Mouse (Mus musculus): ENCODE results near the gene Man1c1. TPM values are rescaled to one million over a fixed set of nuclear protein-coding genes. Genes with fewer than 3 reads are reported as not detected.

Gene Man1c1
- polyA plus RNA-seq, 1 experiment: 6.9 TPM

DNA sequence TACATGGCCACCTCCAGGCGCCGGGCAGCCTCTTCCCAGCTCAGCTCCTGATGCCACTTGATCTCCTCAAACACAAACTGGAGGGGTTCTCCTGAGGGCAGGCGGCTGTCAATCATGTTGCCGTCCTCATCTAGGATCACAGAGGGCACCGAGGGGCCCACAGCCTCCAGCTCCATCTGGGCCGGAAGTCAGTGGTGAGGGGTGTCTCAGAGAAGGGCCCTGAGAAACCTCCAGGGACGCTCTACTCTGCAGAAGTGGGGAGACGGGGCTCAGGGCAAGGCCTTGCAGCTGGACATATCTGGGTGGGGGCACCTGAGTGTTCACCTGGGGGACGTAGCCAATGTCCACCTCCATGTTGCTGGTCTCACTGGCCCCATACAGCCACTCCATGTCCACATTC, 161.4 kb downstream of the Man1c1 start:
- Histone ChIP-seq H3K4me1 (ENCODE audit: control insufficient read depth, insufficient read depth, insufficient read length) (no peaks in the 10 kb centered on the region), H3K27me3 (ENCODE audit: control insufficient read depth, insufficient read depth, low read length) (no peaks in the 10 kb centered on the region), H3K36me3 (ENCODE audit: control insufficient read depth, insufficient read depth, low read length) (no peaks in the 10 kb centered on the region), H3K27ac (ENCODE audit: insufficient read depth, low read length) (no peak overlapping the region), H3K4me3 (ENCODE audit: extremely low read depth, insufficient read depth, insufficient read length) (no peak overlapping the region)
- no peak for TF ChIP-seq POLR2A (IDR thresholded peaks at IDR 0.05; ENCODE audit: low read depth, low read length)
- no peak for TF ChIP-seq CTCF (IDR thresholded peaks at IDR 0.05; ENCODE audit: extremely low read depth, insufficient read depth, insufficient read length, insufficient replicate concordance)
- DNase-seq (ENCODE audit: low read depth in 1 of 2, low spot score in 2 of 2): no peak
- 82% methylated on average over 9 of the region's 9 CpGs for WGBS

DNA sequence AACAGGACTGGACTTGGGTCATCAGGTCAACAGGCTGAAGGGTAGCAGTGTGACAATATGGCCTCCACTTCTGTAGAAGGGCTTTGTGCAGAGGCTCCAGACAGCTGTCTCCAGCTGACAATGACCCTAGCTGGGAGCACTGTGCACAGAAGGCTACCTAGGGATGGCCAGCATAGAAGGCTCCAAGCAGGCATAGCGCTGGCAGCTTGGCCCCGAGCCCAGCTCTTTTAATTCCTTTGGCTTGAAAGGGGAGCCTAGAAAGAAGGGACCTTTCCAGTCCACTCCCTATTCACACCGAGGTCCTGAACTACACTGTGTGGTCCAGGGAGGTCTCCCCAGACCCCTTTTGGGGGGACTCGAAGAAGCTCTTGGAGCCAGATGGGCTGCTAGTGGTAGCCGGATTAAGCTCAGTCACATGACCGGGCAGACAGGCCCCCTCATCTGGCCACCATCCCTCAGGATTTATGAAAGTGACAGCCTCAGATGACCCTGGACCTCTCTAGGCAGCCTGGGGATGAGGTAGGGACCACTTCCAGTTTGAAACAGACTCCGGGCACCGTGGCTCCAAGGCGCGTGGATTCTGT, 165.0 kb downstream of the Man1c1 start:
- no peaks in the 10 kb centered on the region for H3K27me3 ChIP-seq (ENCODE audit: control insufficient read depth, insufficient read depth, low read length)
- no peaks in the 10 kb centered on the region for H3K36me3 ChIP-seq (ENCODE audit: control insufficient read depth, insufficient read depth, low read length)
- no peak overlapping the region for H3K27ac ChIP-seq (ENCODE audit: insufficient read depth, low read length)
- WGBS: 89% methylated on average over 10 of the region's 10 CpGs
- TF ChIP-seq CTCF (IDR thresholded peaks at IDR 0.05; ENCODE audit: extremely low read depth, insufficient read depth, insufficient read length, insufficient replicate concordance) (no peak), POLR2A (IDR thresholded peaks at IDR 0.05; ENCODE audit: low read depth, low read length) (no peak)
- no peak for DNase-seq (ENCODE audit: low read depth in 1 of 2, low spot score in 2 of 2)
- H3K4me3 ChIP-seq (ENCODE audit: extremely low read depth, insufficient read depth, insufficient read length): no peak overlapping the region
- no peaks in the 10 kb centered on the region for H3K4me1 ChIP-seq (ENCODE audit: control insufficient read depth, insufficient read depth, insufficient read length)

DNA sequence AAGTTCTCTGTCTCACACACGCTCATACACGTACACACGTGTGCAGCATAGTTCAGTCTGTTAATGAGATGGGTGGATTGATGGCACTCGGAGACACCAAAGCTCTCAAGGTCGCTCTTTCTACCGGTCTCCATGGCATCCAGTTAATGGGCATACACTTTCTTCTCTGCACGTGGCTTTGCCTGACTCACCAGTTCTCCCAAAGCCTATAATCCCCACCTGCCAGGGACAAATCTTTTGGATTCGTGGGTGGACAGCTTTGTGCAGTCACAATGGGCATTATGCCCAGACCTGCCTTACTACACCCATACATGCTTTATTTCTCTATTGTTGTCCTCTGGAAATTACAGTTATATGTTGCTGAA, 168.3 kb downstream of the Man1c1 start:
- peak overlapping the region; percentile 81; the same call in 1 of the 2 replicates for H3K4me3 ChIP-seq (ENCODE audit: extremely low read depth, insufficient read depth, insufficient read length)
- DNase-seq (ENCODE audit: low read depth in 1 of 2, low spot score in 2 of 2): no peak
- WGBS: 2% methylated on average over 8 of the region's 8 CpGs
- no peaks in the 10 kb centered on the region for H3K27me3 ChIP-seq (ENCODE audit: control insufficient read depth, insufficient read depth, low read length)
- H3K4me1 ChIP-seq (ENCODE audit: control insufficient read depth, insufficient read depth, insufficient read length): no peaks in the 10 kb centered on the region; the same call in 1 of the 2 replicates
- H3K36me3 ChIP-seq (ENCODE audit: control insufficient read depth, insufficient read depth, low read length): peaks cover 3% of the 10 kb centered on the region; the same call in 1 of the 2 replicates
- H3K27ac ChIP-seq (ENCODE audit: insufficient read depth, low read length): no peak overlapping the region
- TF ChIP-seq CTCF (IDR thresholded peaks at IDR 0.05; ENCODE audit: extremely low read depth, insufficient read depth, insufficient read length, insufficient replicate concordance) (no peak), POLR2A (IDR thresholded peaks at IDR 0.05; ENCODE audit: low read depth, low read length) (no peak)

DNA sequence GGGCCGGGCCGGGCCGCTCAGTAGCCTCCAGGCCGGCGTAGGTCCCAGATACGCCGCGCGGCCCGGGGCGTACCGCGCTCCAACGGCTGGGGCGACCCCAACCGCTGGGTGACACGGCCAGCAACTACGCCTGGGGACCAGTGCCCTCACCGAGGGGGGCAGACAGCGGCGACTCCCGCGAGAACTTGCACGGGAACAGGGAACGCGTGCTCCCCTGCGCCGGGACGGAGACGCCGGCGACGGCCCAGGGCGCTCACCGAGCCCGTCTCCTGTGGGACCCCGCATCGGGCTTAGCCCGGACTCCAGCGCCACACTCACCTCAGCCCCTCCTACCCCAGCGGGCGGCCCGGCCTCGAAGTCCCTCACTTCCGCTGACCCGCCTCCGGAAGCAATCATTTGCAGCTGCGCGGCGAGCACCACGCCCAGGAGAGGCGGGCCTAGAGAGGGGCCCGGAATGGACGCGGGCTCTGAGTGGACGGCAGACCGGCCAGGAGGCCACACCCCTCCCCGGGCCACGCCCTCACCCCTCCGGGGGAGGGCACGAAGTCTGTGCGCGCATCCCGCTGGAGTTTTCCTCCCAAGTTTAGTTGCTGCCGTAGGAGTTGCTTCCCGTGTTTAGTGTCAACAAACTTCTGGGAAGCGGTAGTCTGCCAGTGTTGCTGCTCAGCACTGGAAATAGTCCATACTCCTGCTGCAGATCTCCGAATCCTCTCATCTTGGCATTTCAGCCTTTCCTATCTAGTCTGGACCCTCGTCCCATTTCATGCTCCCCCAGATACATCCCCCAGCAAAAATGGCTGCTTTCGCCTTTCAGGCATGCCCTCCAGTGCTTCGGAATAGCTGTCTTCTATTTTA, 168.9 kb downstream of the Man1c1 start, which contains the start of gene Mtfr1l:
Mtfr1l (minus strand) TSS at position 456 of the 855 bp plus-strand sequence.
- Histone ChIP-seq H3K36me3 (ENCODE audit: control insufficient read depth, insufficient read depth, low read length) (peaks cover 5% of the 10 kb centered on the region; the same call in 1 of the 2 replicates), H3K27ac (ENCODE audit: insufficient read depth, low read length) (peak within 1 kb of the TSS; percentile 64), H3K4me3 (ENCODE audit: extremely low read depth, insufficient read depth, insufficient read length) (peak within 1 kb of the TSS; percentile 81), H3K4me1 (ENCODE audit: control insufficient read depth, insufficient read depth, insufficient read length) (no peaks in the 10 kb centered on the region; the same call in 1 of the 2 replicates), H3K27me3 (ENCODE audit: control insufficient read depth, insufficient read depth, low read length) (no peaks in the 10 kb centered on the region)
- DNase-seq (ENCODE audit: low read depth in 1 of 2, low spot score in 2 of 2): peak; percentile 85 to 97
- 1% methylated on average over 68 of the region's 71 CpGs for WGBS
- no peak for TF ChIP-seq CTCF (IDR thresholded peaks at IDR 0.05; ENCODE audit: extremely low read depth, insufficient read depth, insufficient read length, insufficient replicate concordance)
- no peak; the same call in 1 of the 2 replicates for TF ChIP-seq POLR2A (IDR thresholded peaks at IDR 0.05; ENCODE audit: low read depth, low read length)

DNA sequence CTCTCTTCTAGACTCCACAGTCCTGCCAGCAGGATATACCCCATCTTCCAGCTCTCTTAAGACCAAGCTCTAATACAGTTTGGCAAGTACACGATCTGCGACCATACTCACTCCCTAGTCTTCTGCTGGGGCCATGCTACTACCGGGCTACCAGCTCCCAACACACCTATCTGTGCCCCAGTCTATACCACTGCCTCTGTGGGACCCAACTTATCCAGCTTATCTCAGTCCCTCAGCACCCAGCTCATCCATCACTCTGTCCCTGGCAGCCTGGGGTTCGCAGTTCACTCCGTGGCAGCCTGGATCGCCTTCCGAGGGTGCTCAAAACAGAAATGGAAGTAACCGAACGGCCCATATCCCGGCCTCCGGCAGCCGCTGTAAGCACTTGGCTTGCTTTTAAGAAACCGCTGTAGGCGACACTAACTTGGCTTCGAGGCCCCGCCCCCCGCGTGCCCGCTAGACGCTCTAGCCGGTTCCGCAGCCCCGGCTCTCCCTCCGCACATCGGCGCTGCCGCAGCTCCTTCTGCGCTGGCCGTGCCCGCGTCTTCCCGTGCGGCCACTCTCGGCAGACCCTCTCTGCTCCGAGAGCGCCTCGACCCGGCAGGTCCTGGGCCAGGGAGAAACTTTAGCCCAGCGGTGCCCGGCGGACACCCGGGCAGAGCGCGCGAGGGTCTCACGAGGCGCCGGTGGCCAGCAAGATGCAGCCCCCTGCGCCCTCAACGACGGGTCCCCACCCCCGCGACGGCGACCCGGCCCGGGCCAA, 169.8 kb downstream of the Man1c1 start:
- TF ChIP-seq CTCF (IDR thresholded peaks at IDR 0.05; ENCODE audit: extremely low read depth, insufficient read depth, insufficient read length, insufficient replicate concordance): no peak
- TF ChIP-seq POLR2A (IDR thresholded peaks at IDR 0.05; ENCODE audit: low read depth, low read length): no peak
- DNase-seq (ENCODE audit: low read depth in 1 of 2, low spot score in 2 of 2): peak; percentile 32 to 74
- peak overlapping the region; percentile 81 for H3K4me3 ChIP-seq (ENCODE audit: extremely low read depth, insufficient read depth, insufficient read length)
- H3K27me3 ChIP-seq (ENCODE audit: control insufficient read depth, insufficient read depth, low read length): no peaks in the 10 kb centered on the region
- no peaks in the 10 kb centered on the region; the same call in 1 of the 2 replicates for H3K4me1 ChIP-seq (ENCODE audit: control insufficient read depth, insufficient read depth, insufficient read length)
- peaks cover 11% of the 10 kb centered on the region for H3K36me3 ChIP-seq (ENCODE audit: control insufficient read depth, insufficient read depth, low read length)
- under 1% methylated on average over 57 of the region's 57 CpGs for WGBS
- peak overlapping the region; percentile 64 for H3K27ac ChIP-seq (ENCODE audit: insufficient read depth, low read length)

DNA sequence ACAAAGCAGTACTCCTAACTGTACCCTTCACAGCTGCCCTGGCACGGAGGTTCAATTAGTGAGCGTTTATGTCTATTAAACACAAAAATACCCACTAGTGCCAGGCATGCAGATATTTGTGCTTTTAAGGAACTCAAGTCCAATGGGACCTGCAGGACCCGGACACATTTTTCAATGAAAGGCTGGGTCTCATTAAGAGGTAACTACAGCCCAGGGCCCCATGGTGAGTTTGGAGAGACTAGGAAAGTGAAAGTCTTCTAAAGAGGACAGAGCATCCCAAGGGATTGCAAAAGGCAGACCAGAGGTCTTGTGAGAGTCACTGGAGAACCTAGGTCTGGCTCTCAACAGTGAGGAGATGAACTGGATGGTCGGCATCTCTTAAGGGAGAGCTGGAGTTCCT, 170.7 kb downstream of the Man1c1 start:
- no peak for TF ChIP-seq POLR2A (IDR thresholded peaks at IDR 0.05; ENCODE audit: low read depth, low read length)
- no peak overlapping the region for H3K27ac ChIP-seq (ENCODE audit: insufficient read depth, low read length)
- 87% methylated on average over 4 of the region's 4 CpGs for WGBS
- no peaks in the 10 kb centered on the region for H3K27me3 ChIP-seq (ENCODE audit: control insufficient read depth, insufficient read depth, low read length)
- H3K4me3 ChIP-seq (ENCODE audit: extremely low read depth, insufficient read depth, insufficient read length): no peak overlapping the region
- DNase-seq (ENCODE audit: low read depth in 1 of 2, low spot score in 2 of 2): no peak
- H3K4me1 ChIP-seq (ENCODE audit: control insufficient read depth, insufficient read depth, insufficient read length): no peaks in the 10 kb centered on the region; the same call in 1 of the 2 replicates
- peaks cover 19% of the 10 kb centered on the region for H3K36me3 ChIP-seq (ENCODE audit: control insufficient read depth, insufficient read depth, low read length)

Measured in spleen, adult 2 months (tissue).